Mouse (Mus musculus) right cerebral cortex, postnatal 14 days (tissue): ENCODE measurements at regions not wholly inside any gene's neighbourhood (a gene's known extent, or its start where the extent isn't known, plus 50 kb on each side); places are given as distances from the start of the nearest gene placed in this dataset.

Experiments
- DNase-seq: peaks from one replicate; pipeline ENCODE4 v3.0.0; 2022

- no peak for DNase-seq
These were observed 72.0 kb upstream of the Atp5g3 start for GRCm38 (mm10) chr2:73983166-73983565.

- no peak for DNase-seq
These were observed 66.9 kb upstream of the Atp5g3 start for GRCm38 (mm10) chr2:73978072-73978471.

- DNase-seq = no peak
These were observed 62.6 kb upstream of the Atp5g3 start for GRCm38 (mm10) chr2:73973774-73974173.

GRCm38 (mm10) chr2:73967618-73968017 lies 56.5 kb upstream of the Atp5g3 start:
- DNase-seq = no peak

- peak; percentile 52 for DNase-seq
These were observed 54.5 kb upstream of the Atp5g3 start for GRCm38 (mm10) chr2:73965595-73965994.
